Mouse (Mus musculus): ENCODE results near the gene Mymx. TPM values are rescaled to one million over a fixed set of nuclear protein-coding genes. Genes with fewer than 3 reads are reported as not detected.

The Mymx gene
- polyA plus RNA-seq, 1 experiment from 2014 or later: 0.47 TPM

- 82% methylated on average over 12 of the region's 12 CpGs for whole genome bisulfite sequencing
- Histone ChIP-seq H3K4me1 (replicated peaks) (peaks cover 39% of the 10 kb centered on the region), H3K9ac (no peak overlapping the region), H3K36me3 (peaks cover 27% of the 10 kb centered on the region), H3K9me3 (no peaks in the 10 kb centered on the region), H3K27me3 (no peaks in the 10 kb centered on the region), H3K4me2 (peak overlapping the region; percentile 98), H3K4me3 (peak overlapping the region; percentile 77; the same call in 1 of the 2 replicates), H3K27ac (no peak overlapping the region)
- ATAC-seq (ENCODE audit: low FRiP score): no peak
Measured at GRCm38 (mm10) chr17:45563216-45563615, 38.7 kb downstream of the Mymx start.

GRCm38 (mm10) chr17:45559732-45560525, 42.0 kb downstream of the Mymx start:
- Histone ChIP-seq H3K9me3 (no peaks in the 10 kb centered on the region), H3K9ac (no peak overlapping the region), H3K36me3 (no peaks in the 10 kb centered on the region), H3K4me2 (no peak overlapping the region), H3K4me3 (no peak overlapping the region), H3K27me3 (peaks cover 10% of the 10 kb centered on the region), H3K27ac (no peak overlapping the region), H3K4me1 (replicated peaks) (peaks cover 29% of the 10 kb centered on the region)
- WGBS: 89% methylated on average over 15 of the region's 15 CpGs
- ATAC-seq (ENCODE audit: low FRiP score): no peak

- peaks cover 22% of the 10 kb centered on the region for H3K27me3 ChIP-seq
- H3K36me3 ChIP-seq: no peaks in the 10 kb centered on the region
- ATAC-seq (ENCODE audit: low FRiP score): no peak
- H3K4me2 ChIP-seq: no peak overlapping the region
- H3K27ac ChIP-seq: no peak overlapping the region
- no peak overlapping the region for H3K9ac ChIP-seq
- no peaks in the 10 kb centered on the region for H3K9me3 ChIP-seq
- 72% methylated on average over 16 of the region's 16 CpGs for WGBS
- 0 out of 2 replicates have a peak overlapping the region, but pooled peaks have one; percentile 6 for H3K4me3 ChIP-seq
- H3K4me1 ChIP-seq (replicated peaks): peaks cover 21% of the 10 kb centered on the region
Measured at GRCm38 (mm10) chr17:45557998-45558862, 43.7 kb downstream of the Mymx start.

- Histone ChIP-seq H3K9me3 (no peaks in the 10 kb centered on the region), H3K9ac (peak overlapping the region; percentile 43; the same call in 1 of the 2 replicates), H3K4me3 (no peak overlapping the region), H3K4me2 (no peak overlapping the region), H3K36me3 (no peaks in the 10 kb centered on the region), H3K4me1 (replicated peaks) (peaks cover 21% of the 10 kb centered on the region), H3K27me3 (peaks cover 22% of the 10 kb centered on the region), H3K27ac (no peak overlapping the region)
- ATAC-seq (ENCODE audit: low FRiP score): no peak
- WGBS: 73% methylated on average over 7 of the region's 7 CpGs
Measured at GRCm38 (mm10) chr17:45557246-45557824, 44.6 kb downstream of the Mymx start.

- Histone ChIP-seq H3K36me3 (no peaks in the 10 kb centered on the region), H3K4me3 (peak overlapping the region; percentile 58), H3K9me3 (no peaks in the 10 kb centered on the region), H3K4me1 (replicated peaks) (peaks cover 24% of the 10 kb centered on the region), H3K4me2 (peak overlapping the region; percentile 96), H3K27me3 (peaks cover 22% of the 10 kb centered on the region), H3K9ac (peak overlapping the region; percentile 85), H3K27ac (no peak overlapping the region)
- ATAC-seq (ENCODE audit: low FRiP score): no peak
- 69% methylated on average over 3 of the region's 3 CpGs for WGBS
Measured at GRCm38 (mm10) chr17:45556514-45557245, 45.2 kb downstream of the Mymx start.

GRCm38 (mm10) chr17:45556107-45556489, 45.8 kb downstream of the Mymx start:
- peak overlapping the region; percentile 85 for H3K9ac ChIP-seq
- H3K9me3 ChIP-seq: no peaks in the 10 kb centered on the region
- WGBS: 3% methylated on average over 14 of the region's 14 CpGs
- peaks cover 22% of the 10 kb centered on the region for H3K27me3 ChIP-seq
- 0 out of 2 replicates have a peak overlapping the region, but pooled peaks have one; percentile 13 for H3K27ac ChIP-seq
- peaks cover 24% of the 10 kb centered on the region for H3K4me1 ChIP-seq (replicated peaks)
- H3K36me3 ChIP-seq: no peaks in the 10 kb centered on the region
- peak overlapping the region; percentile 96 for H3K4me2 ChIP-seq
- no peak for ATAC-seq (ENCODE audit: low FRiP score)
- H3K4me3 ChIP-seq: peak overlapping the region; percentile 58

GRCm38 (mm10) chr17:45555452-45556106, 46.3 kb downstream of the Mymx start, which contains the start of gene Nfkbie:
Gene Nfkbie, plus strand, starts transcription at chr17:45555703.
- under 1% methylated on average over 45 of the region's 45 CpGs for WGBS
- H3K36me3 ChIP-seq: no peaks in the 10 kb centered on the region
- H3K27me3 ChIP-seq: peaks cover 24% of the 10 kb centered on the region
- H3K27ac ChIP-seq: 0 out of 2 replicates have a peak within 1 kb of the TSS, but pooled peaks have one; percentile 13
- peak; percentile 63 for ATAC-seq (ENCODE audit: low FRiP score)
- H3K9ac ChIP-seq: peak within 1 kb of the TSS; percentile 85
- H3K9me3 ChIP-seq: no peaks in the 10 kb centered on the region
- peak within 1 kb of the TSS; percentile 58 for H3K4me3 ChIP-seq
- H3K4me2 ChIP-seq: peak within 1 kb of the TSS; percentile 96
- H3K4me1 ChIP-seq (replicated peaks): peaks cover 24% of the 10 kb centered on the region

GRCm38 (mm10) chr17:45554420-45554819, 47.5 kb downstream of the Mymx start:
- 58% methylated on average over 1 of the region's 1 CpGs for WGBS
- ATAC-seq (ENCODE audit: low FRiP score): no peak

GRCm38 (mm10) chr17:45553065-45553464, 48.8 kb downstream of the Mymx start:
- Histone ChIP-seq H3K27ac (no peak overlapping the region), H3K9me3 (no peaks in the 10 kb centered on the region), H3K4me3 (no peak overlapping the region), H3K4me1 (replicated peaks) (peaks cover 34% of the 10 kb centered on the region), H3K36me3 (no peaks in the 10 kb centered on the region), H3K4me2 (no peak overlapping the region), H3K27me3 (peaks cover 28% of the 10 kb centered on the region), H3K9ac (no peak overlapping the region)
- WGBS: 89% methylated on average over 3 of the region's 3 CpGs
- no peak for ATAC-seq (ENCODE audit: low FRiP score)

More at GRCm38 (mm10) chr17:45554420-45554819, 47.5 kb downstream of the Mymx start:
- Histone ChIP-seq H3K9me3 (no peaks in the 10 kb centered on the region), H3K36me3 (no peaks in the 10 kb centered on the region), H3K4me3 (no peak overlapping the region), H3K27me3 (peaks cover 25% of the 10 kb centered on the region), H3K27ac (no peak overlapping the region), H3K4me2 (no peak overlapping the region), H3K9ac (no peak overlapping the region), H3K4me1 (replicated peaks) (peaks cover 32% of the 10 kb centered on the region)

- H3K9ac ChIP-seq: no peak overlapping the region
- WGBS: 6% methylated on average over 8 of the region's 8 CpGs
- no peaks in the 10 kb centered on the region for H3K9me3 ChIP-seq
- no peak overlapping the region for H3K27ac ChIP-seq
- H3K27me3 ChIP-seq: peaks cover 38% of the 10 kb centered on the region
- H3K4me2 ChIP-seq: no peak overlapping the region
- peaks cover 4% of the 10 kb centered on the region for H3K36me3 ChIP-seq
- no peak overlapping the region for H3K4me3 ChIP-seq
- no peak for ATAC-seq (ENCODE audit: low FRiP score)
- H3K4me1 ChIP-seq (replicated peaks): peaks cover 40% of the 10 kb centered on the region
Measured at GRCm38 (mm10) chr17:45551816-45552451, 50.0 kb downstream of the Mymx start.
